Mouse (Mus musculus) left cerebral cortex, adult 11 months (tissue): ENCODE data around the gene Snx29.
"Not testable (repeated sequence)": the region's sequence is repeated elsewhere in the genome, so short reads cannot be mapped to it uniquely, and the experiment has no call there.

Experiments used
- DNase-seq: peaks from one replicate; pipeline ENCODE4 v3.0.0; 2022; ENCODE audit warnings: low spot score

Snx29 gene

GRCm38 (mm10) chr16:11448696-11449095 lies 126.0 kb downstream of the Snx29 start:
- not testable (repeated sequence) for DNase-seq

GRCm38 (mm10) chr16:11449344-11449743 lies 126.6 kb downstream of the Snx29 start:
- DNase-seq: no peak

DNA sequence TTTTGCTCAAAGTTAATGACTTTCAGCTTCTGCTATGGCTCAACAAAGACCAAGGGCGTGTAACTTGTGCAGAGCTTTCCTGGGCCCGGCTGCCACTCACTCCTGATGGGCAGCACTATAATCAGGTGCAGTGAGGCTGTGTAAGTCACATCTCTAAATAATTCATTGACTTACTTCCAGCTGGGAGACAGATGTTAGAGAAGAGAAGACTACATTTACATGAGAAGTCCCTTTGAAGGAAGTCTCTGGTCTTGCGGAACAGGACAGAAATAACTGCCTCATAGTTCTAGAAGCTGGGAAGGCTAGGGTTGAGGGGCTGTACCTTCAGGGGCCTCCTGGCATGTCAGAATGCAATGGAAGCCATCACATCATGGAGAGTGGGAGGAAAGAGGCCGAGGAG lies 127.9 kb downstream of the Snx29 start:
- no peak for DNase-seq

DNA sequence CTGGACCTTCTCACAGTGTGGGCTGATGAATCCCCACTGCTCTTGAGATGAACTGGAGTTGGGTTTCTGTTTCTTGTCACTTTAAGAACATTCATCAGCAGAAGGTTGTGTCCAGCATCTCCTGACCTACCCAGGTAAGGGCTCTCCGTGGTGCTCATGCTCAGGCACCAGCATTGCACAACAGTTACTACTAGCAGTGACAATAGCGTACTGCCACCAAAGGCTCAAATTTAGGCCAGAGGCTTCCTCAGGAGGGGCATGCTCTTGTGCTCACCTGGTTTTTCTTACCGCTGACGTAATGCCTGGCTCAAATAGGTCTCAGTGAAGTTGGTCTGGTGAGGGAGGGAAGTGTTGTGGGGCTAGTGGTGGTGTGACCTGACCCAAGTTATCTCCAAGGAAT lies 132.2 kb downstream of the Snx29 start:
- no peak for DNase-seq

DNA sequence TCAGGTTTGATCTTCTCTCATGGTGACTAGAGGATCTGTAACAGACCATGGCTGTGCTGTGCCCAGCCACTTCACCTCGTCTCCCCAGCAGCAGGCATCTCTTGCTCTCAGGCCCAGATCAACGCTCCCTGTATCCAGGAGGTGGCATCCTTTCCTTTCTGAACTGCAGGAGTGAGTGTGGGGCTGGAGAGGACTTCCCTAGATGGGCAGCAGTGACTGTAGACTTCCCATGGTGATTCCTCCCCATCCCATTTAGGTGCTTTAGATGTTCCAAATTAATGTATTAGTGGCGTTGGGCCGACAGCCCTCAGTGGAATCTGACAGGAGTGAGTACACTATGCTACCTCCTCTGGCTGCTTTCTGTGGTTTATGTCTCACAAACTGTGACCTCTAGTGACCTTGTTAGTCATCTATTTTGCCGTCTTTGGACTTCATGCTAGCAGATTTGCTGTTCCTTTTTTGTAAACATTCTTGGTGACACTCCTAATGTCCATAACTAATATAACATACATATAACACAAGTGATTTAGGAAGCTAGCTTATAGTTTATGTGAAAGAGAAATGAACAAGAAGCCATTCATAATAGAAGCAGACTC lies 132.9 kb downstream of the Snx29 start:
- DNase-seq: no peak

GRCm38 (mm10) chr16:11456141-11456645 lies 133.5 kb downstream of the Snx29 start:
- no peak for DNase-seq

- no peak for DNase-seq
These were observed 134.4 kb downstream of the Snx29 start for GRCm38 (mm10) chr16:11457136-11457535.

DNA sequence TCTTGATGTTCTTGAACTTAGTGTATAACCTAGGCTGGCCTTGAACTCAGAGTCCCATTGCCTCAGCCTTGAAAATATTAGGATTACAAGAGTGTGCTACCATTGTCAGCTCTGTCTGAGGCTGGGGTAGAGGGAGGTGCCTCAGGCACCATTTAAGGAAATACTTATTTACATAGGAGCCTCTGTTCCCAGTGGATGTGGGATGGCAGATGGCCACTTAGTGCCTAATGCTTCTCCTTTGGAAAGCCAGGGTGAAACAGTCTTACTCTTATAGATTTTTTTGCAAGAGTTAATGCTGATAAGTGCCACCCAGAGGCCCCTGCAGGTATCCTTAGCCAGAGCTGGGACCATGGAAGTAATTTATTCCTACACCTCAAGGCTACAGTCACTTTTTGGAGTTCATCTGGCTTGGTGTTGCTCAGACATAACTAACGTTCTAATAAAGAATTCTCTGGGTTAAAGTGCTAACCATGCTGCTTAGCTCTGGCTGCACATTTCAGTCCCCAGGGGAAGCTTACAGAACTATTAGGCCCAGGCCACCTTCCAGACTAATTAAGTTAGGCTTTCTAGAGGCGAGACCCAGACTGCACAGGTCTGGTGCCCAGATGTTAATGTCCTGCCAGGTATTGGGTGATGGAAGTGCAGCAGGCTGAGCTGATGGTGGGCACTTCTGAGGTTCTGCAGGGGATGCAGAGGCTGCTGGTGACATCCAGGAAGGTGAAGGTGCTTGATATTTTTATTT lies 135.1 kb downstream of the Snx29 start:
- no peak for DNase-seq

GRCm38 (mm10) chr16:11460210-11460609 lies 137.5 kb downstream of the Snx29 start:
- DNase-seq: no peak

DNA sequence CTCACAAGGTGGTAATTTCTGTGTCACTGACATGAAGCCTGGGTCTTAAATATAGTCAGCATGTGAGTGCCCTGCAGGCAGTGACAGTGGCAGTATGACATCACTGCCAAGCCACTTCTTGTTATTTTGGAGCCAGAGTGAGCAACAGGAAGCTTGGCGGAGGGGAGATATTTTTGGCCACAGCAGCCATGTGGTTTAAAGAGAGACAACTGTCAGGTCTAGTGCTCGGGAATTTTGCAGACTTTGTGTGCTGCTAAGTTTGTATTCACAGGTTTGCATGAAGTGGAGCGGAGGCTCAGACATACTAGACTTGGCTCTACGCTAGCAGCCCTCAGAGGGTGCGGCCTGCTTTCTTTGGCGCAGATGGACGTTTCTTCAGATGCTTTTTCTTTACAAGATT lies 138.9 kb downstream of the Snx29 start:
- DNase-seq: peak; percentile 68

- no peak for DNase-seq
These were observed 145.9 kb downstream of the Snx29 start for GRCm38 (mm10) chr16:11468533-11469179.

- DNase-seq: no peak
These were observed 146.8 kb downstream of the Snx29 start for GRCm38 (mm10) chr16:11469491-11469890.

GRCm38 (mm10) chr16:11471246-11471645 lies 148.5 kb downstream of the Snx29 start:
- DNase-seq: no peak

GRCm38 (mm10) chr16:11472852-11473251 lies 150.1 kb downstream of the Snx29 start:
- DNase-seq: no peak

DNA sequence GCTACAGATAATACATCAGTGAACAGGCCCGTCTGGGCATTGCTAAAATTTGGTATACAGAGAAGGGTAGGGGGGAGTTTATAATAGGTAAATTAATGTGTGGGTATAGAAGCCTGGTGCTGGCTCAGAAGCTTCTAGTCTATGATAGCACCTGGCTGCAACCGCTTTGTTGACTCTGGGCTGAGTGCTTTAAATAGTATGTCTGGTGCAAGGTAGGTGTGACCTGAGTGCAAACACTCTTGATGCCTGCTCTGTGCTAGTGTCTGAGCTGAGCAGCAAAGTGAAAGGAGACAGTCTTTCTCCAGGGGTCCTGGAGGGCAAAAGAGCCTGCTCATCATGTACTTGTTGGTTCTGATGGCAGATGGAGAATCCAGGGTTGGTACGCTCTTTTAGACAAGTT lies 150.8 kb downstream of the Snx29 start:
- DNase-seq: no peak

DNA sequence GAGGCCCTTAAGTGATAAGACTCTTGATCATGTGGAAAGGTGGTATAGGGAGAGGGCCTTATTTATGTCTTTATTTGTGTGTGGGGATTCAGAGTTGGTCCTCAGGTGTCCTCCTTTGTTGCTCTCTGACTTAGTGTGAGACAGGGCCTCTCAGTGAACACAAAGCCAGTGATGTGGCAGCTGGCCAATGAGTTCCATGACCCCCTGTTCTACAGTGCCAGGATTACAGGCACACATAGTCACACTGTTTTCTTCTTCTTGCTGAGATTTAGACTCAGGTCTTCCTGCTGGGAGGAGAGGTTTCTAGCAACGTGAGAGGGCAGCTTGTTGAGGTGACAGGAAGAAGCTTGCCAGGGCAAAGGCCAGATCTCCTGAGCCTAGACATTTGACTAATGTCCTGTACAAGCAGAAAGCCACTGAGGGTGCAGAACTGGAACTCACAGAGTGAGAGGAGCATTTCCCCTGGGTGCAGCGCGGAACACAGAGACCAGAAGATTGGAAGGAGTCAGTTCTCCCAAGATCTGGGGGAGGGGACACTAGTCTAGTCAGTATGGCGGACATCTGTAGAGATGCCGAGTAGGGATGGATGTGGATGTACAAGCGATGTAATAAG lies 151.3 kb downstream of the Snx29 start:
- DNase-seq: no peak

DNA sequence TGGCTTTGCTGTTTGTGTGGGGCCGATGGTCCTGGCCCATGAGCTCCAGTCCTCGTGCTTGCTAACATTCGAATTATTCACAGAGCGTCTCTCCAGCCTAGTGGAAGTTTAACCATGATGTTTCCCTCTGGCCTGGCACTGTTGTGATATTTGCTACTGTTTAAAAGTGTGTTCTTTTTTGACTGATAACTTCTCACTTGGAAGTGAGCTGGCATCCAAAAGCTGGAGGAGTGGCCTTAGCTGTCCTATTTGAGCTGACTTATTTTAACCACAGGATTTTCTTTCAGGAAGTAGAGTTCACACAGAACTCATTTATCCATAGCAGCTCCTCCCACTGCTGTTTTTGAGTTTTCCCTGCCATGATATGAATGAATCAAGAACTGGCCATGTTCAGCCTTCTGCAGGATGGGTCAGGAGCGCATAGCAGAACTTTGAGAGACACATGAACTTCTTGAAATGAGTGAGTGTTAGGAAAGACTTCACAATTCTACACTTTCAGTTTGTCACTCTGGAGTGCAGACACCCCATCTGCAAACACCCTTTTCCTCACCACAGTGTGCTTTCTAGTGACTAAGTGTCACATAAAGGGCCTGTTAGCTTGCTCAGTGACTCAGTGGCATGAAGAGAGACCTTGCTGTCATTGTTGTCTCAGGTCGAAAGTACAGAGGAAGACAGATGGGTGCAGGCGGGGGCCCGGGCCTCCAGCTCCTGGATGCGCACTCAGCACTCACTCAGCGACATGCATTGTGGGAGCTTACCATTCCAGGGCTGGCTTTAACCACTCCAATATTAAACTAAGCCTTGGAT lies 152.6 kb downstream of the Snx29 start:
- no peak for DNase-seq

DNA sequence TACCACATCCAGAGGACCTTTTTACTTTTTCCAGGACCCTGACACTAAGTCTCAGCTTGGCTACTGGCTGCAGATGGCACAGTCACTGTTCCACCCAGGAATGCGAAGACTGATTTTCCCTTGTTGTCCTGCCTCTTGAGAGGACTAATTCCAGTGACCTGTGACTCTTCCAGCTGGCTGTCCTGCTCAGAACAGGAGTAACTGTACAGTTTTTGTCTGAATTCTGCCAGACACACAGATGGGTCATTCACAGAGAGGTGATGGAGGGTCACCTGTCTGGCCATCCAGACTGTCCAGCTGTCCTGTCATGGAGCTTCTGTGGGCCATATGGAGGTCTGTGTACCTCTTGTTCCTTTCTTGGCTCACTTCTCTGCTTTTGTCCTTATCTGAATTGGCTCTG lies 153.6 kb downstream of the Snx29 start:
- no peak for DNase-seq

DNA sequence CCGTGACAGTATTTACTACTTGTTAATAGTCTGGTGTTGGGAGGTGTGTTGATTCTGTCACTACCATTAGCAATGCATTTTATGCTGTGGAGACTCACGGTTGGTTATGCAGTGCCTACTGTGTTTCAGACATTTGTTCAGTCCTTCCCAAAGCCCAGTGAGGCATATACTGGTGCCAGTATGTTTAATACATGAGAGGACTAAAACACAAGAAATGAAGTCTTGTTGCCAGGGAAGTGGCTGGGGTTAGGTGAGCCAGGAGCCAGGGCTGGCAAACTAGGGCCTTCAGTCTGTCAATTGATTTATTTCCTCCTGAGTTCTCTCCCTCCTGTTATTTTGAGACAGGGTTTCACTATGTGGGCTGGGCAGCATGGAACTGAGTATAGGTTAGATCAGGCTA lies 154.3 kb downstream of the Snx29 start:
- DNase-seq: no peak

- no peak for DNase-seq
These were observed 154.9 kb downstream of the Snx29 start for GRCm38 (mm10) chr16:11477591-11477990.

- DNase-seq: no peak
These were observed 156.9 kb downstream of the Snx29 start for GRCm38 (mm10) chr16:11479605-11480004.

DNA sequence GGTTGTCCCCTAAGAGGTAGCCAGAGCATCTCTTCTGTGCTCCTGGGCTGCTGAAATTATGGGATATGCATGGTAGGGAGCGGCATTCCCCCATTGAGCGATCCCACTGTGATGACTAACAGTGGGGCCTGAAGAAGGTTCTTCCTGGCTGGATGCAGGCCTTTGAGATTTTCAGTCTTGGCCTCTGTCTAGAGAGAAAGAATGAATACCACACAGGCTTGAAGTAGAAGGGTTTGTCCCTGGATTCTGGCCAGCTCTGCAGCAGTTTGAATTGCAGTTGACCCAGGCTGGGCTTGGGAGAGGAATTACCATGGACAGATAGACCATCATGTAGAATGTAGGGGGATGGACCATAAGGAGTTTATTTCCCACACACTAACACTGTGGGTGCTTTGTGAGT lies 159.5 kb downstream of the Snx29 start:
- DNase-seq: no peak
